In the genomic region with DNA sequence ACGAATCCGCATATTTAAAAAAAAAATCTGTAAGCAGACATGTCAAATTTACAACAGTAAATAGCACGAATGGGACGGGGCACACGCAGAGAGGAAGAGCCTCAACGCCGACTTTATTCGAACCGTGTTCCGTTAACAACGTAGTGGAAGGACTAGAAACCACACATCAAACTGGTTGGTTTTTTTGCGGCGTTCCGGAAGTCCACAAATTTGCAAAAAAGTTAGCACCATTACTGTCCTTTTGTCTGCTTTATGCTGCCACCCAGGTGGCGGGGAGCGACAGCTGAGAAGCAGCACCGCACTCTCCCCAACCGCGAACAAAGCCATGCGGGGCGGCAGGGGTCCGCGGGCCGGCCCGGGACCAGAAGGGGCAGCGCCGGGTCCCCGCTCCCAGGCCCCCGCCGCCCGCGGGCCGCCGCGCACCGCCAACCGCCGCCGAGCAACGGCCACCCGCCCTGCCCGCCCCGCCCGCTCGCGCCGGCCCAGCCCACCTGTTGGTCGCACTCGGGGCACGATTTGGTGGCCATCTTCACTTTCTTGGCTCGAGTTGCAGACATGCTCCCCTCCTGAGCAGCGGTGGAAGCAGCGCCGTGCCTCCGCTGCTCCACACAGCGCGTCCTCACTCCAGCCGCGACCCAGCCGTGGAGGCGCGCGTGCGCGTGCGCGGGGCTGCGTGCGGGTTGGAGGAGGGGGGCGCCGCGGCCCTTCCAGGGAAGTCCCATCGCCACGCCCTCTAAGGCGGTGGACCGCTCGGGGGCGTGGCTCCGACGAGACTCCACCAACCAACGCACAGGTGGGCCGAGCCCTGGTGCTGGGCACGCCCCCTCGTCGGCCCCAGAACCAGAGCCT, we compare ENCODE assay signal across 8 mouse cellular contexts. TPM values are rescaled to one million over a fixed set of nuclear protein-coding genes. Genes with fewer than 3 reads are reported as not detected.
A peak's percentile ranks its signal among the peaks of the same experiment; 100 is the strongest.
DNase-seq lines count a peak whose midpoint lies in the region; ATAC-seq lines count a peak whose summit lies in the region.

TSS of gene 4921524J17Rik (minus strand) at position 666 of the 849 bp plus-strand sequence.

- no peaks in the 10 kb centered on the region for H3K9me3 ChIP-seq in embryonic facial prominence, embryonic 14.5 days (ENCODE audit: control insufficient read depth, low read length)
- no peaks in the 10 kb centered on the region for H3K9me3 ChIP-seq in kidney, embryonic 14.5 days (ENCODE audit: control insufficient read depth, low read length)
- H3K9me3 ChIP-seq in limb, embryonic 15.5 days: no peaks in the 10 kb centered on the region

- peak; percentile 99 for ATAC-seq in embryonic facial prominence, embryonic 14.5 days (ENCODE audit: low read depth)
- peak; percentile 99 for ATAC-seq in kidney, embryonic 14.5 days (ENCODE audit: low FRiP score, low TSS enrichment)
- ATAC-seq in limb, embryonic 15.5 days (ENCODE audit: insufficient number of reproducible peaks, low FRiP score, low TSS enrichment, low read depth): peak; percentile 99

- H3K27ac ChIP-seq in embryonic facial prominence, embryonic 14.5 days (replicated peaks; ENCODE audit: low read depth, low read length): peak within 1 kb of the TSS; percentile 96
- peak within 1 kb of the TSS; percentile 88 for H3K27ac ChIP-seq in kidney, embryonic 14.5 days (ENCODE audit: low read depth, low read length)
- H3K27ac ChIP-seq in limb, embryonic 15.5 days: peak within 1 kb of the TSS; percentile 97

- peak within 1 kb of the TSS; percentile 85 for H3K4me3 ChIP-seq in embryonic facial prominence, embryonic 14.5 days (ENCODE audit: low read depth, low read length)
- peak within 1 kb of the TSS; percentile 80 for H3K4me3 ChIP-seq in kidney, embryonic 14.5 days (ENCODE audit: low read length)
- peak within 1 kb of the TSS; percentile 76 for H3K4me3 ChIP-seq in limb, embryonic 15.5 days

- DNase-seq in 3T3-L1 (ENCODE audit: low read depth, low spot score): peak; percentile 97
- peak; percentile 92 to 95 for DNase-seq in adrenal gland, postnatal 4 days (ENCODE audit: low spot score in 2 of 2)
- DNase-seq in embryonic facial prominence, embryonic 14.5 days (ENCODE audit: low spot score): peak; percentile 99
- DNase-seq in heart, adult 9 months (ENCODE audit: low spot score in 2 of 2): peak; percentile 97 to 98
- peak; percentile 88 to 90 for DNase-seq in monocyte, adult 2 months (ENCODE audit: low read depth in 1 of 2, low spot score in 2 of 2)
- peak; percentile 97 for DNase-seq in spleen, postnatal 36 days (ENCODE audit: low spot score in 2 of 2)

- under 1% methylated on average over 40 of the region's 85 CpGs for WGBS in embryonic facial prominence, embryonic 14.5 days
- under 1% methylated on average over 58 of the region's 85 CpGs for WGBS in kidney, embryonic 14.5 days
- under 1% methylated on average over 82 of the region's 85 CpGs for WGBS in limb, embryonic 15.5 days

- no peaks in the 10 kb centered on the region for H3K36me3 ChIP-seq in embryonic facial prominence, embryonic 14.5 days (ENCODE audit: control insufficient read depth, insufficient read depth, low read length)
- H3K36me3 ChIP-seq in kidney, embryonic 14.5 days (ENCODE audit: control insufficient read depth, insufficient read depth, low read length): no peaks in the 10 kb centered on the region
- H3K36me3 ChIP-seq in limb, embryonic 15.5 days: no peaks in the 10 kb centered on the region

- H3K9ac ChIP-seq in embryonic facial prominence, embryonic 14.5 days (ENCODE audit: low read depth, low read length): peak within 1 kb of the TSS; percentile 91
- H3K9ac ChIP-seq in kidney, embryonic 14.5 days (ENCODE audit: low read depth, low read length): peak within 1 kb of the TSS; percentile 92
- peak within 1 kb of the TSS; percentile 74 for H3K9ac ChIP-seq in limb, embryonic 15.5 days

- H3K4me2 ChIP-seq in embryonic facial prominence, embryonic 14.5 days (ENCODE audit: low read depth, low read length): peak within 1 kb of the TSS; percentile 58
- peak within 1 kb of the TSS; percentile 55 for H3K4me2 ChIP-seq in kidney, embryonic 14.5 days (replicated peaks; ENCODE audit: low read depth, low read length)
- H3K4me2 ChIP-seq in limb, embryonic 15.5 days: peak within 1 kb of the TSS; percentile 51

- H3K27me3 ChIP-seq in embryonic facial prominence, embryonic 14.5 days (replicated peaks; ENCODE audit: control insufficient read depth, insufficient read depth, low read length): no peaks in the 10 kb centered on the region
- H3K27me3 ChIP-seq in kidney, embryonic 14.5 days (ENCODE audit: control insufficient read depth, insufficient read depth, low read length): no peaks in the 10 kb centered on the region
- no peaks in the 10 kb centered on the region for H3K27me3 ChIP-seq in limb, embryonic 15.5 days

- peaks cover 22% of the 10 kb centered on the region for H3K4me1 ChIP-seq in embryonic facial prominence, embryonic 14.5 days (ENCODE audit: control insufficient read depth, insufficient read depth, low read length)
- H3K4me1 ChIP-seq in kidney, embryonic 14.5 days (ENCODE audit: control insufficient read depth, insufficient read depth, low read length): peaks cover 26% of the 10 kb centered on the region; the same call in 1 of the 2 replicates
- peaks cover 12% of the 10 kb centered on the region for H3K4me1 ChIP-seq in limb, embryonic 15.5 days

RNA-seq across cellular contexts. Expression of gene 4921524J17Rik, which starts in this region (rescaled TPM):
- total RNA-seq in adrenal gland, postnatal 4 days (2021): 10 to 100 TPM; 36.1 to 37.5 TPM
- polyA plus RNA-seq in embryonic facial prominence, embryonic 14.5 days (2014; fragmentation: Nextera tagmentation; extraction: Ambion mirVana): 50.2 and 53.4 TPM in 2 replicates
- 42.9 and 44.8 TPM in 2 replicates for polyA plus RNA-seq in kidney, embryonic 14.5 days (2014; fragmentation: Nextera tagmentation; extraction: Ambion mirVana)
- 51.3 and 57.2 TPM in 2 replicates for polyA plus RNA-seq in limb, embryonic 15.5 days (2015; fragmentation: Nextera tagmentation; extraction: Ambion mirVana)

Comparison
In these comparisons a context has a peak if more than half of its experiments do, and no peak if none do; other contexts are left out.
1. Peak in every context shown above with its lines: DNase-seq, ATAC-seq, H3K4me3 ChIP-seq and H3K27ac ChIP-seq.